Mouse (Mus musculus) lung, postnatal 14 days (tissue): ENCODE data around the gene Sytl4.

ENCODE experiments used
- DNase-seq: peaks from one replicate; pipeline ENCODE4 v3.0.0; 2021

The Sytl4 gene

DNA sequence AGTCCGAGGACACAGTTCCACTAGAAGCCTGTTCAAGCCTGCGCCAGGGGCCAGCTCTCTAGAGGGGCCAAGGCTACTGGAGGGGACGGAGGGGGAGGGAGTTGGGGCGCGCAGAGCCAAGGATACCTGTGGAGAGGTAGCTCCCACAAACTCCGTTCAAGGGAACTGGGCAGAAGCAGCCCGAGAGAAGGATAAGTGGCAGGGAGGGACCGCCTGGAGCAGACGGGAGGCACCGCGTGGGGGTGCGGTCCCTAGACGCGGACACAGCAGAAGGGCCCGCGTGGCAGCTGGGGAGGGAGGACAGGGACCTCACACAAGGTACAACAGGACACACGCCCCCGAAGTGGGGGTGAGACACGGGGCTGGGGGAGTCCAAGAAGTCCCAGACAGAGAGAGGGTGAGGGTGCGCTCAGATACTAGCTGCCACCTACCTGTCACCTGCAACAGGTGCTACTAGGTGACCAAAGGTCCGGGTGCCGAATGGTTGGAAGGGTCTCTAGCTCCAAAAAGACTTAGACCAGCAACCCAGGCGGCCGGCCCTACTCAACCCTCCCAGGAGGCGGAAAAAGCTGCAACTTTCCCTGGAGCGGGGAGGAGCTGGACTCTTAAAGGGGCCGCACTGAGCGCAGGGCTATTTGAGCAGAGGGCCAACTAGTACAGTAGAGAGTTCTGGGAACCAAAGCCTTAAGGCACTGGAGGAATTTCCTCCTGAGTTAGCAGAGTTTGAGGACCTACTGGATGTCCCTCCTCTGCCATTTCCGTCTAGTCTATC, at the start of gene Sytl4:
TSS of gene Sytl4 (minus strand) at position 582 of the 772 bp plus-strand sequence.
- peak; percentile 7 for DNase-seq

DNA sequence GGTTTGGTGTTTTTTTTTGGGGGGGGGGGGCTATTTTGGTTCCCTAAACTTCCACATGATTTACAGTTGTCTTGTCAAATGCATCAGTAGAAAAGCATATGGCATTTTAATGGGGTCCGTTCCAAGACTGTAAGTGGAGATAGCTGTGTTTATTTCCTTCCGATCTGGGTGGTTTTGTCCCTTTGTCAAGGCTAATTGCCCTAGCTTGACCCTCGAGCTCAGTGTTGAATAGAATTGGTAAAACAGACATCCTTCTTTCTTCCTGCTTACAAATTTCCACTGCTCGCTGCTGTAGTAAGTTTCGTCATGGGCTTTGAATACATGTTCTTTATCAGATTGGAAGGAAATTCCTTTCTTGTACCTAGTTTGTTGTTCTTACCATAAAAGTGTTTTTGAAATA, 39.1 kb upstream of the Sytl4 start:
- DNase-seq: no peak

DNA sequence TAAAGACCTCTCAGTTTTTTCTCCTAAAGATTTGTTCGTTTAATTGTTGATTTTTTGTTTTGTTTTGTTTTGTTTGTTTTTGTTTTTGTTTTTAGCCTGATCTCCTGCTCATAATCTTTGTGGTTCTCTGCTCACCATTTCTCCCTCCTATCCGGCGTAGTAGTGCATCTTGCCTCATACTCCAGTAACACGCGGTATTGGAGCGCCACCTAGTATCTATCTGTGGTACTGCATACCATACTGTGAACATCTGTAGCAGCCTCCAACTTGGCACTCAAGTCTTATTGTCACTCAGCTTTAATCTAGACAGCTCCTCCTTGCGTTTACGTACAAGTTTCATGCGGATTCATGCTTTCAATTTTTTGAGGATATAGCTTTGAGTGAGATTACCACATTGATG, 37.4 kb upstream of the Sytl4 start:
- DNase-seq: peak; percentile 77

DNA sequence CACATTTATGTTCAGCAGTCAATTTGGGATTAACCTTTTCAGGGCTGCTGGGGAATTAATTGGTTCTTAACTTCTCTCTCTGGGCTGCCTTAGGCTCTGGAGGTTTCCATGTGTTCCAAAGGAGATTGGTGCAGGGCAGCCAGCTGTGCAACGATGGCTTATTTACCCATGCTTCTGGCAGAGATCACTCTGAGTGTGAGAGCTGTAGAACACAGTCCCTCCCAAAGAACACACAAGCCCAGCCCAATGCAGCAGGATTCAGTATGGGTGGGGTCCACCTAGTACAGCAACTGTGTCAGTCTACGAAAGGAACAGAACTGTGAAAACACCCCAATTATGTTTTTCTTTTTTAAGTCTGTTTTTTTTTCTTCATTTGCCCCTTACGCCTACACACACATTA, 14.3 kb upstream of the Sytl4 start:
- no peak for DNase-seq

DNA sequence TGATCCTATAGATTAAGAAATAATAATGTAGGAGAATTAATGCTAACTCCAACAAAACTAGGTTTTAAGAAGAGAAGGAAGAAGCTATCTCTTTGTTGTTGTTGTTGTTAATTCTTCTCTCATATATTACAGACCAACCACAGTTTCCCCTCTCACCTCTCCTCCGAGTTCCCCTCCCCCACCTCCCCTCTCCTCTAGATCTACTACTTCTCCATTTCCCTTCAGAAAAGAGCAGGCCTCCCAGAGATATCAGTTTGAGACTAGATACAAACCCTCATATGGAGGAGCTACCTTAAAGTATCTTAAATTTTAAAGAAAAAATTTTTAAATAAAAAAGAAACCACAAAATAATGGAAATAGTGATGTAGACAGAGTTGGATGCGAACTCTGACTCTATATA, 17.0 kb downstream of the Sytl4 start:
- no peak for DNase-seq

DNA sequence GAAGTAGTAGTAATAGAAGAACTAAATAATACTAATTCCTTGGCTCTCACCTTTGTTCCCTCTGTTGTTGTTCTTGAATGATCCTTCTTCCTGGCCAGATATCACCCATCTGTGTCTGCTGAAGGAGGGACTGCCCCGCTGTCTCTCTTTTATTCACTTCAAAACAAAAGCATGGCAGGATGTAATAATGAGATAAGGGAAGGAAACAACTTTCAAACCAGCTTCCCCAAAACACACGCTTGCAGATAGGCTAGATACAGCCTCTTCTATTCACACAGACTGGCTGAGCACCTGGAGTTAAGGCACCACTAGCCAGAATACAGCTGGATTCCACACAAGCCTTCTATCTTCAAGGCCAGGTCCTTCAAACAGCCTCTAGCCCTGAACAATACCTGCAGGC, 21.0 kb downstream of the Sytl4 start:
- no peak for DNase-seq

DNA sequence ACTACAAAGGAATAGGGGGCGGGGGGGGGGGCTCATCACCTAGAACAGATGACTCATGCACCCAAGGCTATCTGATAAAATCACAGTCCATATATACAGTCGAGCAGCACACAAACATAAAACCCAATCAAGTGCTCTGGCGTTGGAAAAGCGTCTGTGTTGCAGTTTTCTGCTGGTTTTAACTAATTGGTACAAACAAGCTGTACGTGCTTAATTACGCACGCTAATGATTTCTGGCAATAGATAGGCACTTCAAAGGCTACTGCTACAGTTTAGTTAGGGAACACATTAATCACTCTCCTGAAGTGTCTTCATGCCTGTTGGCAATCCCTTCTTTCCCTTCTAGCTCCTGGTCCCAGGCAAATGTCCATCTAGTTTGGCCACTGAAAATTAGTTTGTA, 27.0 kb downstream of the Sytl4 start:
- no peak for DNase-seq

DNA sequence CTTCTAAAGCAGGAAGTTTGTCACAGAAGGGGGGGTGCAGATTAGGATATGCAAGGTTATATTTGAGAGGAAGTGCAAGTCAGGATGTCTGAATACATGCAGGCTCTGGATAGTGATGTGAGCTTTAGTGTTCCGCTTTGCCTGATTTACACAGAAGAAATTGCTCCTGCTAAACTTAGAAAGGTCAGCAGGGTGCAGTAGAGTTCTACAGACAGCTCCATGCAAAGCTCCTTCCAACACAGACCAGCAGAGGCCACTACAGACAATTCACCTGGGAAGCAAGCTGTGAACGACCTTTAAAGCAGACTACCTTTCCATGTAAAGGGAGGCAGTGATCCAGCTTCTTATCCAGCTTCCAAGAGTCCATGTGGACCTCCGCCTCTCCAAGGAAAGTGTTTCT, 34.2 kb downstream of the Sytl4 start:
- peak; percentile 61 for DNase-seq

DNA sequence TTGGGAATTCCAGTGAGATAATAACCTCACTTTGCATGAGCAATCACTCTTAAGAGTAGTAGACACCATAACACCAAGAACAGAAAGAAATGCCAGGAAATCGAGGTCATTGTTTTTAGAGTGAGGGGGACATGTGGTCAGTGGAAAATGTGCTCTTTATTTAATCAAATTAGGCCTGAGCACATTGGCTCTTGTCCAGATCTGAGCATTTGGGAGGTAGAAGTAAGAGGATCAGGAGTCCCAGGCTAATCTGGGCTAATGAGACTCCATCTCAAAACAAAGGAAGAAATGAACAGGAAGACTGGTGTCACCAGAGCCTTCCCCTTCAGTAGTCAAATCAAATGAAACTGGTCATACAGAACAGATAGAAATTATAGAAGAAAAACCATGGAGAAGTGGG, 42.1 kb downstream of the Sytl4 start:
- DNase-seq: no peak

DNA sequence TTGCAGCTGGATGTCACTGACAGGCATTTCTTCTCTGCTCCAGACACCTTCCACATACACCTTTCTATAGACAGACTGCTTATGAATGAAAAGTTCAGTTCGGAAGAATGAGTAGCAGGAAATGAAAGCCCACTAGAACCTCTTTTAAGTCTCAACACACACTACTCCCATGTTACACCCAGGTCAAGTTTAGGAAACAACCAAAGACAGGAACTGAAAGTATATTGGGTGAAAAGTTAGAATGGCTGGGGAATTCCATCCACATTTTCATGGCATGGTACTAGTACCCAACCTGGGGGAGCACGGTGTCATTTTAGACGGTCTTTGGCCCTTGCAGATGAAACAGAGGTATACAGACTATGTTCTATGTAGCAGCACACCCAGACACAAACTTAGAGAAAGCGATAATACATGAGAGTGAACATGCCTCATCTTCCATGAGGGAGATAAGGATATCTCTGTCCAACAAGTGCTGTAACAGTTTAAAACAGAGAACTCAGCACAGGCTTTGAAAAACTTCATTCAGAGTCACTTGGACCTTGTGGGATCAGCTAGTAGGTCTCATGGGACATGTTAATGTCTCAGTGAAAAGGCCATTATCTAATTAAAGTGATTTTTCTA, 44.9 kb downstream of the Sytl4 start:
- DNase-seq: no peak

DNA sequence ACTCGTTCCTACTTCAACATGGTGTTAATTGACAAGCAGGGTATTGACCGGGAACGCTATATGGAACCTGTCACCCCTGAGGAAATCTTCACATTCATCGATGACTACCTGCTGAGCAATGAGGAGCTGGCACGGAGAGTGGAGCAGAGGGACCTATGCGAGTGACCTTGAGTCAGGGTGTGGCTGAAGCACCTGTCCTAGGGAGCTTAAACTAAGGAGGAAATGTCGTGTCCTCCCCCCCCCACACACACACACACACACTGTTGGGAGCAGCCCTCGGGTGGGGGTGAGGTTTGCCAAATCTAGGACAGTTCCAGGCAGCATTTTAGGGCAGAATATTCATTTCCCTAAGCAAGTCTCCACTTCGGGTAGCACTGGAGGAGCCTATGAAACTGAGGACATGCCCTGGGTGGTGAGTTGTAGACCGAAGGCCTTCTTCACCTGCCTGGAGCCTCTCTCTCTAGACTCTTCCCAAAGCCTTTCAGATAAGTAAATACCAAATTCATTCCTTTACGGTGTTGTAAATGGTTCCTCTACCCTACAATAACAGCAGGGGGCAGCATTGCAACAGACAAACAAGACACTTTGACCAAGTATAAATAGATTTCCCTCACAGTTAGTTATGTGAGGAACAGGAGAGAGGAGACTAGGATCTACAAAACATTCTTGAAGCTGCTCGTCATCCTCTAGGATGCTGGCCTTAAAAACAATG, 50.2 kb downstream of the Sytl4 start:
- peak; percentile 52 for DNase-seq

DNA sequence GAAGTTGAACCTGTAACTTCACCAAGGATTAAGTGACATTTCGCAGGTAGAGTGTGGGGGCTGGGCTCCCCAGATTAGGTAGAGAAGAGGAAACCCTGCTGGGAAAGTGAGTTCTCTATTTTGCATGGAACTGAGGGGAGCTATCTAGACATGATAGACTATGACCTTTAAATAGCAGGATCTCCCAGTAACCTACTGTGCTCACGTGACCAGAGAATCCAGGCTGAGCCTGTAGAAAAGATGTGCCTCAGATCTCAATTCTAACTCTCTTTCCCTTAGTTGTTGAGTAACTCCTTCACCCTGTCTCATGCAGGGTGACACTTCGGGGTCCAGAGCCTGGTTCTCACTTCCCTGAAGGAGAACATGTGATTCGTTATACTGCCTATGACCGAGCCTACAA, 54.9 kb downstream of the Sytl4 start:
- DNase-seq: no peak

DNA sequence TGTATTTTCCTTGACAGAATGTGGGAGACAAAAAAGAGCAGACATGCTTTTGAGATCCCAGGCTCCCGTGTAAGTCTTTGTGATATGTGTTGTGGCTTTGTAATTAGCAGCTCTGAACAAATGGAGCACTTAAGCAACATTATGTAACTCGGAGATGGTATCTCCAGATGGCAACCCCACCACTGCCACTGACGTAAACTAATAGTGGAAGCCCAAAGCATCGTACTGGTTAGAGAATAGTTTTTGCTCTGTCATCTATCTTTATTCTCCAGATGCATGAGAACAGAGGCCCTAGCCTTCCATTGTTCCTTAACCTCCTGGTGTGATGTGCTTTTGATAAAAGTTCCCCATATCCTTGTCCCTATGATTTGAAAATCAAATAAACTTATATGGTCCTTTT, 60.4 kb downstream of the Sytl4 start:
- DNase-seq: no peak

DNA sequence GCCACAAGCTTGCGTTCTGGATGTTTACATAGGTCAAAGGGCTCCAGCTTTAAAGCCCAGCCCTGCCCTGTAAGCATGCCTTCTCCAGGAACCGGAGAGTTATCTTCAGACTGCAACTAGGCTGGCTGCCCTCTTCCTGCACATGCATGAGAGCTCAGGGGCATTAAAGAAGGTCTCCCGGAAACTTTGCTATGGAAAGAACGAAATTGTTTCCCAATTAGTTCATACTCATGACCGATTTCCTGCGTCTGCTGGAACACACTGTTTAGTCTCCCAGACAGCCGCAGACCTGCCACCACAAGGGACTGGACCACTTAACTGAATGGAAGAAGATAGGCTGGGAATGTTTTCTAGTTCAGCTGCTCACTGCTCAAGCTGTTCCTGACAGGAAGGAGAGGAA, 67.4 kb downstream of the Sytl4 start:
- peak; percentile 3 for DNase-seq

DNA sequence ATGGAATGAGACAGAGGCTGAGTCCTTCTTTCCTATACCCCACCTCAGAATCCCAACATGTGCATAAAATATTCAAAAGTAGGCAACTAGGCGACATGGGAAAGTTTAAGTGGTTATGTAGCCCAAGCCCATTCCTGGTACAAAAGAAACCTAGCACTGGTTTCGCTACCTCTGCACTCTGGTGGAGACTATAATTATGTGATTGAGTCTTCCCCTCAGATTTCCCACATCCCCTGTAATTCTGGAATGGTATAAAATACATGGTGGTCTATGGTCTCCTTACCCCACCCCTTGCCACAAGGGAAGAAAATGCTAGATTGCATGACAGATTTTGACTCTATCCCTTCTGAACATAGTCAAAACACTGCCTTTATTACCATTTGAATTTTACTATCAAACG, 68.6 kb downstream of the Sytl4 start:
- no peak for DNase-seq

DNA sequence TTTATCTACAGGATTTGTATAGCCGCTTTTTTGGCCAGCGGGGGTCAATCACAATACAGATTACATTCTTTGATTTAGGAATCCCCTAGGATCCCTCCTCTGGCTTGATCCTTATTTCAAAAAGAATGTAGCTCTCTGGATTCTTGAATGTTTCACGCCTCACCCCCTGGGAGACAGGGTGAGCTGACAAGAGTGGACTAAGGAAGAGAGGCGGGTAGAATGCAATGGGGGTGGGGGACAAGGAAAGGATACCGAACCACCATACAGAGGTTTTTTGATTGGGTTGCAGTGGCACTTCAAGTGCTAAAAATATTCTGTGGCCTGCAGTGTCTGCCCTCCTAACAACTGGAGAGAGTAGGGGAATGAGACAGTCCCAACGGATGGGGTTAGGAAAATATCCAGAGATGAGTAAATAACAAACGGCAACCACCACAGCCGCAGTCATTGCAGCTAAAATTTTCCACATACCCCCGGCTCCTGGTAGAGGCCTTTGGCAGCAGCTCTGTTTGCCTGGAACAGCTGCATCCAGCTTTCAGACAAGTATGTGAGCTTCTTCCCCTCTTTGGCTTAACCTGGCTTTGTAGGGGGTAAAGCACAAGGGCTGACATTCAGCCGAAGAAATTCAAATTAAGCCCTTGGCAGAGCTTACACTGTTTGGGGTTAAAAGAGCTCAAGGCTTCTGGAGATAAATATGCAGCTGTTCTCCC, 70.1 kb downstream of the Sytl4 start:
- DNase-seq: peak; percentile 18

DNA sequence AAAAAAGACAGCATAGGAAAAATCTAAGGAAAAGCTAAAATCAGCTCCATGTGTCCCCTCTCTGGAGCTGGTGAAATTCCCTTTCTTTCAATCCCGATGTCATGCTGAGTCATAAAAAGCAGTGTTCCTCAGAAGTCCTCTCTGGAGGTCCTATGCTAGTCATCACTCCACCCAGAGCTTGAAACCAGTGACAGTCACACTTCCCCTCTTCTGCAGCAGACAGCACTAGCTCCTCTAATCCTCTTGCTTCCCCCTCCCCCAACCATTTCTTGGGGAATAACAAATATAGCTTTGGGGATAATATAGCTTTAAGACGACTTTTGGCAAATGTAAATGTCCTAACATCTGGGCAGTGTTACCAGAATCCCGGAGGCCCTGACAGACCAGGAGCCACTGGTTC, 73.4 kb downstream of the Sytl4 start, which contains the start of gene Srpx2:
TSS of gene Srpx2 (plus strand) at position 166 of the 400 bp plus-strand sequence.
- DNase-seq: no peak

DNA sequence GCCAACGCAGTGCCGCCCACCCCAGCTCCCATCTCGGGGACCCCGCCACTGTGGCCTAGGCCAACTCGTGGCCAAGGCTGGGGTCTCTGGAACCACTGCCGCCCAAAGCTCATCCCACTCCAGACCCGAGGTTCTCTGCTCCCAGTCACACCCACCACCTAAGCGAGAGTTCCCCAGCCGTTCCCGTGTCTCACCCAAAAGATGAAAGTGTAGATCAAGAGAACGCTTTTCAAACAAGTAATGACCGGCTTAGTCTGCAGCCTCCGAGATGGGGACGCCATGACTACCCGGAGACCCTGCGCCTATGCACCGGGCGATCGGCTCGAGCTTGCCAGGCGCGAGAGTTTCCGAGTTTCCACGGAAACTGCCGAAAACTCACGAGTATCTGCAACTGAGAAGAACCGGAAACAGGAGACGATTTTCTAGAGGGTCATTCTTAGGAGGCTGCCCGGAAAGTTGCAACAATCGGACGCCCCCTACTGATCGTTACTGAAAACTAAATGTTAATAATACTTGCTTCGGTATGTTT, 83.5 kb downstream of the Sytl4 start, which contains the start of gene Tspan6:
TSS of gene Tspan6 (minus strand) at position 416 of the 529 bp plus-strand sequence.
- DNase-seq: peak; percentile 80

DNA sequence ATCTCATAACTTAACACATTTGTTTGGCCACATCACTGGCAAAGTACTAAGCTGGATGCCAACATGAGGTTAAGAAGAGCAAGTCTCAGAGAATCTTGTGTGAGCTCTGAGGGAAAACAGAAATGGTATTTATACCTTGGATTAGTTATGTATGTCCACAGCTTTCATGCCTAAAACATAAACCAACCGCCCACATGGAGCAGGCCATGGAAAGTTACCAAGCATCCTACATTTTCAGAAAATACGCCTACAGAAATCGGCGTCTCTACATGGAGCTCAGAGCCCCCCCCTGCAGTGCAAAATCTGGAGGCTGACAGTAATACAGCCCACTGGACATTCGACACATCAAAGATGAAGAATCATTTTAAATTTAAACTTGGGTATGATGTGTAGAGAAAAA, 93.5 kb downstream of the Sytl4 start:
- no peak for DNase-seq

DNA sequence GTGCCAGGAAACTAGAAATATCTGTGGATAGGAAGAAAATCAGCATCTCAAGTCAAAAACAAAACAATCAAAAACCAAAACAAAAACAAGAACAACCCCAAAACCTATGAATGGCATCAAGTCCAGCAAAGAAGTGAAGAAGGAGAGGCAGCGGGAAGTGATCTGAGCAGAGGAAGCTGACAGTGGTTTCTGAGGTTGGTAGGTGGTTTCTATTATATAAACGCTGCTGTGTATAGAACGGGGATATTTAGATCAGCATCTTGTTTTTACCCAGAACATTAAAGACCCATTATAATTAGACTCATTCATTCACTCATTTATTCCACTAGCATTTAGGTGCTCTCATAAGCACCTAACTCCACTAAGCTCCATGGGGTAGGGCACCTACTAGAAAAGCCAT, 94.3 kb downstream of the Sytl4 start:
- DNase-seq: no peak
